In the genomic region with DNA sequence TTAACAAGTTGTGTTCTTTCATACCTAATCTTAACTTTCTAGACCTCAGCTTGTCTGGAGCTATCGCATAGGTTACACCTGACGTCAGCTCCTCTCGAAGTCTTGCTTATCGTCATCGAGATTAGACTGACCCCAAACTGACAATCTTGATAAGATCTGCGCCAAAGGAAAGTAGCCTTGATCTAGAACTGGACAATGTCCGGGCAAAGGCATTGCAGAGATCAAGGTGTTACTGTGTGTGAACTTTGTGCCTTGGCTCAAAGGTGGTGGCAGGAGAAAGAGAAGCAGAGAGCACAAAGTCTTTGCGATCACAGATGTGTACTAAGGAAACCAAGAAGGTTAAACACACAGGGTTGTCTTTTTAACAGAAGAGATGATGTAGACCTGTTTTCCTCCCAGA, we compare ENCODE assay signal across 17 mouse cellular contexts.
"Had no signal": no experiment of that assay in that cellular context is flagged by ENCODE, and none has a peak within 500 bp of the region (broad histone marks: within the 10 kb centered on the region; RNA-seq: fewer than 3 reads in every experiment).

No protein-coding gene starts in this region.

- H3K27ac ChIP-seq: limb, embryonic 13.5 days; midbrain, embryonic 15.5 days; neural tube, embryonic 12.5 days; stomach, embryonic 15.5 days had no signal

- H3K27me3 ChIP-seq: limb, embryonic 13.5 days; midbrain, embryonic 15.5 days; neural tube, embryonic 12.5 days; stomach, embryonic 15.5 days had no signal

- H3K4me3 ChIP-seq: limb, embryonic 13.5 days; megakaryocyte, embryonic 14.5 days; midbrain, embryonic 15.5 days; neural tube, embryonic 12.5 days; stomach, embryonic 15.5 days had no signal

- H3K4me1 ChIP-seq: limb, embryonic 13.5 days; midbrain, embryonic 15.5 days; neural tube, embryonic 12.5 days; stomach, embryonic 15.5 days had no signal

- H3K9me3 ChIP-seq: midbrain, embryonic 15.5 days; neural tube, embryonic 12.5 days; stomach, embryonic 15.5 days had no signal

- H3K4me2 ChIP-seq: limb, embryonic 13.5 days; liver, embryonic 11.5 days; lung, embryonic 14.5 days; midbrain, embryonic 11.5 days; midbrain, embryonic 15.5 days; neural tube, embryonic 12.5 days; stomach, embryonic 15.5 days had no signal

- H3K36me3 ChIP-seq: limb, embryonic 13.5 days; midbrain, embryonic 15.5 days; neural tube, embryonic 12.5 days; stomach, embryonic 15.5 days had no signal

- DNase-seq: left cerebral cortex, postnatal 4 days; lung, embryonic 14.5 days; lung, postnatal 10 days; lung, postnatal 4 days; retina, postnatal 1 day; right cerebral cortex, postnatal 4 days; thymus, adult 2 months; thymus, postnatal 25 days had no signal

- ATAC-seq: hindbrain, embryonic 16.5 days; inflammation-experienced regulatory T-cells, adult 6 months; midbrain, embryonic 15.5 days had no signal

- H3K9ac ChIP-seq: limb, embryonic 13.5 days; lung, embryonic 14.5 days; midbrain, embryonic 15.5 days; neural tube, embryonic 12.5 days; stomach, embryonic 15.5 days had no signal
